Mouse (Mus musculus) gastrocnemius, adult 2 months (tissue): Measurements from ENCODE around the gene Gpr6. TPM values are rescaled to one million over a fixed set of nuclear protein-coding genes. Genes with fewer than 3 reads are reported as not detected.

Experiments used
- DNase-seq: peaks from one replicate; pipeline ENCODE4 v3.0.0; 2022
- H3K27ac ChIP-seq: fragments of 200-600 bp; 2 replicates; pipeline ENCODE4 v1.8.1; 2022; ENCODE audit warnings: mild to moderate bottlenecking
- H3K4me3 ChIP-seq: fragments of 200-600 bp; 2 replicates; pipeline ENCODE4 v1.8.1; 2022; ENCODE audit warnings: mild to moderate bottlenecking, moderate library complexity
- CTCF ChIP-seq: fragments of 200-600 bp; IDR thresholded peaks from 2 replicates; pipeline ENCODE4 v1.8.1; 2022; ENCODE audit warnings: antibody characterized with exemption, mild to moderate bottlenecking, moderate library complexity
- intact Hi-C: fragments of 180-260 bp; cut with DNase I; formaldehyde crosslinking; loops from one replicate; pipeline ENCODE4 v1.15.1; 2025
- total RNA-seq, 2 experiments: library from RNA; stranded (reverse); gene quantifications; 2 replicates each; pipeline ENCODE4 v1.2.3; 2021

Gpr6 gene
- total RNA-seq, 2 experiments from 2014 or later = not detected

DNA sequence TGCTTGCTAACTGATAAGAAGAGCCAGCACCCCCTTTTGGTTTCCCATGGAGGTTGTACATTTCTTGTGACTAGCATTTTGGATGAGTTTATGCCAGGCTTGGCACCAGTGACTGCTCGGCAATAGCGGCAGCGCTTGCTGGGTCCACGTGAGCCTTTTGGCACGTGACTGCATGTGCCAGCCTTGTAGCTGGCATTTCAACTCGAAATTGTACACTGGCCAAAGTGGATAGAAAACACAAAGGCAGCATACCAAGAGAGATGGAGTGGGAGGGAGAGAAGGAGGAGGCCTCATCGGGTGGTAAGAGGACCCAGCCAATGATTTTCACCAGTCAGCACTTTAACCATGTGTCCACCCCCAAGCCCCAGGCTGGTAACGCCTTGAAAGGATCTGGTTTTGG is 34.4 kb downstream of the Gpr6 start:
- no peak for DNase-seq
- TF ChIP-seq CTCF = no peak
- intact Hi-C loops = no loop called here
- Histone ChIP-seq H3K27ac (no peak overlapping the region), H3K4me3 (no peak overlapping the region)

DNA sequence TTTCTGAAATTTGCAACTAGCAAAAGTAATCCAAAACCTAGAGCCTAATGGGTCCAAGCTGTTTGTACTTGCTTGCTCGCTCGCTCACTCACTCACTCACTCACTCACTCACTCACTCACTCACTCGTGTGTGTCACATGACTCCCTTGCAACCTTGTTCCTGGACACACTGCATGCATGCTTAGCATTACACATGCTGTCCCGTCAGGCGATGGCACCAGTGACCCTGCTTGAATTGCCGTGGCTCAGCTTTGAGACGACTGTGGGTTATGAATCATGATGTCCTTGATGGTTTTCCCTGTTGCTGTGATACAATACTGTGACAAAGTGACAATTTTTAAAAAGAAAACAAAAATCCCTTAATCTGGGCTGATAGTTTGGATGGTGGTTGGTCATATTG is 39.3 kb downstream of the Gpr6 start:
- peak; percentile 20 for DNase-seq
- intact Hi-C loops = no loop called here
- no peak overlapping the region for H3K27ac ChIP-seq
- TF ChIP-seq CTCF = no peak
- peak overlapping the region; percentile 42 for H3K4me3 ChIP-seq

DNA sequence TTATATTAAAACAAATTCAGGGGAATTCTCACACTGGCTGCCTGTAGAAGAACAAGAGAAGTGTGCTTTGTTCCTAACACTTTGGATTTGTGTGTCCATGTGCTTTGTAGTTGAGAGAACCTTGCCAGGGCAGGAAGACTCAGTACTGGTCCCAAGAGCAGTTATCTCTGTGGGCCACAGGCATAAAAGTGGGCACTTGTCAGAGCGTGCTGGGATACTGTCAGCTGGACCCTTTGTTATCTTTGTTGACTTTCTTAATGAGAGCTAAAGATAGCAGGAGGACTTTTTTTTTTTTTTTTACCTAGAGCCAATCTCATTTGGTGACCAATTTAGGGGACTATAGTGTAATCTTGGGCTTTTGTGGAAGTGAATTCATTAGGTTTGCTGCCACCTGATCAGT is 47.2 kb downstream of the Gpr6 start:
- DNase-seq = no peak
- TF ChIP-seq CTCF = no peak
- intact Hi-C loops = no loop called here
- Histone ChIP-seq H3K27ac (no peak overlapping the region), H3K4me3 (no peak overlapping the region)

DNA sequence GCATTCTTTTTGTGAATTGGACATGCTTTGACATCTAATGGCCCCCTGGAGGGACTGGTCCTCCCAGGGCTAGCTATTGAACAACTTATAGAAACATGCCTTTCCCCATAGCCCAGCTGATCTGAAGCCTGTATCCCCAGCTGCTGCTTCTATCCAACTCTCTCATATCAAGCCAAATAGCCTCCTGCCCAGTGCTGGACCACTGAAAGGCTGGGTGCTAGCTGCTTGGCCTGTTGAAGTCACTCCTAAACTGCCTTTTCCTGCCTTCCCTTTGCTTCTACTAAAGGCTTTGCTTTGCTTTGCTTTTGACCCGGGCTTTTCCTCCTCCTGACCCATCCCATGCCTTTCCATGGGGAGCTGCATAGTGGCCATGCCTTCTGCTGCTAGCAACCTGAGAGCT is 47.7 kb downstream of the Gpr6 start:
- no peak overlapping the region for H3K27ac ChIP-seq
- intact Hi-C loops = no loop called here
- no peak overlapping the region for H3K4me3 ChIP-seq
- DNase-seq = no peak
- no peak for TF ChIP-seq CTCF

DNA sequence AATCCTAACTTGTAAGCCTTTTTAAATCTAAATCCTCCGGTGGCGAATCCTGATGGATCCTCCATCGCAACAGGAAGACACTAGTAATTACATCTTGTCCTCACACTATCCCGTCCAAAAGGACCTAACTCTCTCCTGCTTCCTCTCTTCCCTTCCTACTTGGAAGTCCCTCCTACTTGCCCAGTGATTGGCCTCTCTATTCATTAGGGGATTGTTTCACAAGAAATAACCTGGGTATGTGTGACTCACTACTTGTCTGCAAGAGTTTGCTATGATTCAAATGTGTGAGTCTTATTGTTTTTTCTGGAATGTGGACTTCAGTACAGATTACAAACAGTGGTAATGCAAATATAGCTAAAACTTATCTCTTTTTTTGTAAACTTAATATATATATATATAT is 49.9 kb downstream of the Gpr6 start:
- intact Hi-C loops = no loop called here
- no peak overlapping the region for H3K4me3 ChIP-seq
- TF ChIP-seq CTCF = no peak
- no peak overlapping the region for H3K27ac ChIP-seq
- DNase-seq = no peak

Other genes with a start within 250 kb of the Gpr6 start
- 1 to 10 TPM; 6.3 to 8.3 TPM for gene Cdc40, start 189.0 kb downstream of the Gpr6 start, total RNA-seq
- under 1 TPM; 0.38 to 0.61 TPM for gene Wasf1, start 188.8 kb downstream of the Gpr6 start, total RNA-seq
- 1 to 10 TPM; 6.1 to 6.8 TPM for gene Fig4, start 231.0 kb upstream of the Gpr6 start, total RNA-seq
- not detected for gene Ak9, start 231.7 kb upstream of the Gpr6 start, total RNA-seq